Mouse (Mus musculus) lung, postnatal 0 days (tissue): ENCODE data around the gene Wdr18. TPM values are rescaled to one million over a fixed set of nuclear protein-coding genes. Genes with fewer than 3 reads are reported as not detected.

Experiments used
- ATAC-seq: fragments of 200-750 bp; cut with Nextera tagmentation; 2 replicates; pipeline ENCODE4 v1.8.0; 2017; ENCODE audit warnings: moderate library complexity
- DNase-seq: peaks from one replicate; pipeline ENCODE4 v3.0.0-alpha.2; 2016; ENCODE audit warnings: low spot score
- H3K27ac ChIP-seq: fragments of 300-500 bp; sonication (generic); 2 replicates; pipeline ENCODE4 v1.5.1; 2014; ENCODE audit warnings: antibody characterized with exemption, mild to moderate bottlenecking, low read length, mixed read lengths
- H3K27me3 ChIP-seq: fragments of 300-500 bp; sonication (generic); replicated peaks from 2 replicates; pipeline ENCODE4 v1.6.1; 2014; ENCODE audit warnings: low read length, mixed read lengths; ENCODE audit not compliant: insufficient read depth
- H3K36me3 ChIP-seq: fragments of 300-500 bp; sonication (generic); 2 replicates; pipeline ENCODE4 v1.6.1; 2014; ENCODE audit warnings: low read length, mixed read lengths; ENCODE audit not compliant: insufficient read depth
- H3K4me1 ChIP-seq: fragments of 300-500 bp; sonication (generic); 2 replicates; pipeline ENCODE4 v1.6.1; 2014; ENCODE audit warnings: antibody characterized with exemption, low read depth, low read length, mixed read lengths; ENCODE audit not compliant: insufficient read depth
- H3K4me2 ChIP-seq: fragments of 300-500 bp; sonication (generic); replicated peaks from 2 replicates; pipeline ENCODE4 v1.6.1; 2014; ENCODE audit warnings: low read depth, mild to moderate bottlenecking, low read length, moderate library complexity, mixed read lengths
- H3K4me3 ChIP-seq: fragments of 300-500 bp; sonication (generic); 2 replicates; pipeline ENCODE4 v1.5.1; 2014; ENCODE audit warnings: low read depth, low read length
- H3K9ac ChIP-seq: fragments of 300-500 bp; sonication (generic); replicated peaks from 2 replicates; pipeline ENCODE4 v1.6.1; 2014; ENCODE audit warnings: low read depth, mild to moderate bottlenecking
- H3K9me3 ChIP-seq: fragments of 300-500 bp; sonication (generic); 2 replicates; pipeline ENCODE4 v1.6.1; 2016; ENCODE audit warnings: low read length, mixed read lengths
- CTCF ChIP-seq: IDR thresholded peaks from 2 replicates; pipeline ENCODE4 v1.5.1; 2016; ENCODE audit warnings: antibody characterized with exemption, mild to moderate bottlenecking
- EP300 ChIP-seq: IDR thresholded peaks from 2 replicates; pipeline ENCODE4 v1.6.1; 2016; ENCODE audit warnings: antibody characterized with exemption, mild to moderate bottlenecking, control low read depth
- WGBS: fragments of 180-500 bp; shearing (Covaris S2); extraction: QIAGEN DNeasy Blood & Tissue Kit; methylation state at CpG from one replicate; pipeline ENCODE4 v1.1.7; 2014; 5-methylcytosine and 5-hydroxymethylcytosine counted together
- polyA plus RNA-seq: library from polyadenylated mRNA; unstranded; fragments of >200 nt; fragmentation: Nextera tagmentation; extraction: Ambion mirVana; gene quantifications from 2 replicates; pipeline ENCODE4 v1.2.1, GENCODE M21; 2015

The Wdr18 gene
- polyA plus RNA-seq, 1 experiment from 2014 or later, result 44.2 TPM

DNA sequence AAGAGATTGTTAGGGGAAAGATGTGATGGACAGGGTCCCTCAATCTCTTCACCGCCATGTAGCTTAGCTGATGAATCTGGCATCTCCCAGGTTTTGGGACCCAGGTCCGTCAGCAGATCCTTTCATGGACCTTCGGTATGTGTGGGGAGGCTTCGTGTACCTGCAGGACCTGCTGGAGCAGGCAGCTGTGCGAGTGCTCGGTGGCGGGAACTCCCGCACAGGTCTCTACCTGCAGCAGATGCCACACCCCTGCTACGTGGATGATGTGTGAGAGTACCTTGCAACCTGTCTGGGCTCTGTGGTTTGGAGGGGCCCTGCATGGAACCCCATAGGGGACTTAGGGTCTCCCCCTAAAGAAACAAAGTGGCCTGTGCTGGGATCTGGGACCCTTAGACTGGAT is 42.0 kb downstream of the Wdr18 start:
- Histone ChIP-seq H3K36me3 (no peaks in the 10 kb centered on the region), H3K27ac (no peak overlapping the region), H3K4me2 (no peak overlapping the region), H3K9me3 (no peaks in the 10 kb centered on the region), H3K9ac (no peak overlapping the region), H3K27me3 (no peaks in the 10 kb centered on the region), H3K4me1 (0 out of 2 replicates have a peak, but pooled peaks cover 10% of the 10 kb centered on the region), H3K4me3 (no peak overlapping the region)
- ATAC-seq (no peak), DNase-seq (no peak)
- 82% methylated on average over 9 of the region's 9 CpGs for WGBS
- TF ChIP-seq CTCF, result no peak
- TF ChIP-seq EP300, result no peak

DNA sequence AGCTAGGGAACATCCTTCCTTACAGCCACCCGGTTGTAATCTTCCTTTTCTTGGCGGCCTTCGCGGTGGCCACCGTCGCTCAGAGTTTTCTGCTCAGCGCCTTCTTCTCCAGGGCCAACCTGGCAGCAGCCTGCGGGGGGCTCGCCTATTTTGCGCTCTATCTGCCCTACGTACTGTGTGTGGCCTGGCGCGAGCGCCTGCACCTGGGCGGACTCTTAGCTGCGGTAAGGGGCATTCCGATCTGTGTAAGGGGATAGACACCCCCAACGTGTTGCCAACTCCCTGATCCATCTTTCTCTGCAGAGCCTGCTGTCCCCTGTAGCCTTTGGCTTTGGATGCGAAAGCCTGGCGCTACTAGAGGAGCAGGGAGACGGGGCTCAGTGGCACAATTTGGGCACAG is 42.9 kb downstream of the Wdr18 start:
- H3K4me2 ChIP-seq, result no peak overlapping the region
- H3K27ac ChIP-seq, result peak overlapping the region; percentile 29; the same call in 1 of the 2 replicates
- no peaks in the 10 kb centered on the region for H3K9me3 ChIP-seq
- WGBS, result 43% methylated on average over 21 of the region's 21 CpGs
- no peaks in the 10 kb centered on the region for H3K27me3 ChIP-seq
- H3K4me3 ChIP-seq, result no peak overlapping the region
- H3K4me1 ChIP-seq, result 0 out of 2 replicates have a peak, but pooled peaks cover 5% of the 10 kb centered on the region
- DNase-seq, result no peak
- no peak for TF ChIP-seq EP300
- TF ChIP-seq CTCF, result no peak
- ATAC-seq, result no peak
- H3K36me3 ChIP-seq, result no peaks in the 10 kb centered on the region
- no peak overlapping the region for H3K9ac ChIP-seq

DNA sequence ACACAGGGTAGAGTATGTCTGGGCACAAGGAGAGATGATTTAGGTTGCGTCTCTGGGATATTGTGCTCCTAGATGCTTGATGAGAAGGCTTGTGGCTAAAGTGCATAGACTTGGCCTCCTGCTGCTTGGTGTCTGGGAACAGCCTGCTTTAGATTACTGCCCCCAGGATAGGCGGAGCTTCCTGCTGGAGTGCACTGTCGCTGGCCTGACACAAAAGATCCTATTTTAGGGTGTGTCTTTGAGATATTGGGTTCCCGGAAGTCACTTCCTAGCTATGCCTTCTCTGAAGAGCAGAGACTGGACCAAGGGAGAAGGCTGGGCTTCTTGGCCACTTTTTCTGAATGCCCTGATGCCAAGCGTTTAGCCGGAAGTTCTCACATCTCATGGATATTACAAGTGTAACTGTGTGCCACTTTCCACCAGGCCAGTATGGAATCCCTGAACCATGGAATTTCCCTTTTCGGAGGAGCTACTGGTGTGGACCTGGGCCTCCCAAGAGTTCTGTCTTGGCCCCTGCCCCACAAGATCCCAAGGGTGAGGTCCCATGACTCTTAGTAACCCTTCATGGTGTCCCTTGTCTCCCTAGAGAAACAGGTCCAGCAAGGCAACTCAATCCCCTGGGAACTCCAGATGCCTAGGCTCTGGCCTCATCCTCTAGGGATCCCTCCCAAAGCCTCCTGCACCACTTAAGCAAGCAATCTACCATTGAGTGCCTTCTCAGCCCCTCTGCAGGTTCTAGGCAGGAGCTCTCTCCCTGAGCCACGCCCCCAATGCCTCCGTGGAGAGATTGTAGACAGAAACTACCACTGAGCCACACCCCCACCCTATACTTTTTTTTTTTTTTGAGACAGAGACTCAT is 43.7 kb downstream of the Wdr18 start:
- WGBS, result 58% methylated on average over 9 of the region's 9 CpGs
- peak overlapping the region; percentile 62 for H3K27ac ChIP-seq

DNA sequence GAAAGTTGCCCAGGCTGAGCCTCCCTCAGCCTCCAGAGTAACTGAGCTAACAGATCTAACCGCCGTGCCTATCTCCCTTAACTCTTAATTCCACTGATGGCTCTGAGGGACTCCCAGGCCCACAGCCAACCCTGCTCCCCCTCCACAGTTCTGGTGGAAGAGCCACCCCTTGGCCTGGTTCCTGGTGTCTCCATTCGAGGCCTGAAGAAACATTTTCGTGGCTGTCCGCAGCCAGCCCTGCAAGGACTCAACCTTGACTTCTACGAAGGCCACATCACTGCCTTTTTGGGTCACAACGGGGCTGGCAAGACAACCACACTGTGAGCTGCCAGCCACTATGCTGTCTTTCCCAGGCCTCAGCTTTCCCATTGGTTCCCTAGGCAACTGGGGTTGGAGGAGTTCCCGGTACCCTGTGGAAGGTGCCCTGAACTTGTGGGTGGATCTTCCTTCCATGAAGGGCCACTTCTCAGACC is 44.3 kb downstream of the Wdr18 start:
- 0 out of 2 replicates have a peak, but pooled peaks cover 5% of the 10 kb centered on the region for H3K4me1 ChIP-seq
- no peak for TF ChIP-seq CTCF
- TF ChIP-seq EP300, result no peak
- no peak overlapping the region for H3K4me3 ChIP-seq
- H3K9ac ChIP-seq, result no peak overlapping the region
- no peaks in the 10 kb centered on the region for H3K27me3 ChIP-seq
- no peak for ATAC-seq
- WGBS, result 74% methylated on average over 8 of the region's 8 CpGs
- no peaks in the 10 kb centered on the region for H3K9me3 ChIP-seq
- DNase-seq, result no peak
- H3K27ac ChIP-seq, result peak overlapping the region; percentile 62; the same call in 1 of the 2 replicates
- no peak overlapping the region for H3K4me2 ChIP-seq
- H3K36me3 ChIP-seq, result 0 out of 2 replicates have a peak, but pooled peaks cover 4% of the 10 kb centered on the region

More for the DNA sequence above, 43.7 kb downstream of the Wdr18 start:
- H3K9me3 ChIP-seq, result no peaks in the 10 kb centered on the region
- ATAC-seq, result peak; percentile 71
- peak; percentile 62 for DNase-seq
- H3K4me1 ChIP-seq, result 0 out of 2 replicates have a peak, but pooled peaks cover 5% of the 10 kb centered on the region
- no peak overlapping the region for H3K9ac ChIP-seq
- H3K36me3 ChIP-seq, result no peaks in the 10 kb centered on the region
- H3K4me2 ChIP-seq, result no peak overlapping the region
- no peak for TF ChIP-seq CTCF
- TF ChIP-seq EP300, result peak; percentile 52; the same call in 1 of the 2 replicates
- H3K27me3 ChIP-seq, result no peaks in the 10 kb centered on the region
- H3K4me3 ChIP-seq, result no peak overlapping the region

DNA sequence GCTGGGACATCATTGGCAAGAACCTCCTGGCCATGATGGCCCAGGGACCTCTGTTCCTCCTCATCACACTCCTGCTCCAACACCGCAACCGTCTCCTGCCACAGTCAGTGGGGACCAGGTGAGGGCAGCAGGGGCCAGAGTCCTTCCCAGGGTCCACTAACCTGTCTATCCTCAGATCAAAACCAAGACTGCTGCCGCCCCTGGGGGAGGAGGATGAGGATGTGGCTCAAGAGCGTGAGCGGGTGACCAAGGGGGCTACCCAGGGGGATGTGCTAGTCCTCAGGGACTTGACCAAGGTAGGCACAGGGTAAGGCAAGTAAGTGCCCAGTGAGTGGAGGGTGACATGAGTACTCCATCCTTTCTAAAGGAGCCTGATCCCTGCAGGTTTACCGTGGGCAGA is 51.8 kb downstream of the Wdr18 start:
- Histone ChIP-seq H3K4me2 (no peak overlapping the region), H3K9me3 (peaks cover 5% of the 10 kb centered on the region; the same call in 1 of the 2 replicates), H3K4me3 (no peak overlapping the region), H3K9ac (no peak overlapping the region), H3K27ac (no peak overlapping the region), H3K36me3 (peaks cover 11% of the 10 kb centered on the region; the same call in 1 of the 2 replicates), H3K27me3 (peaks cover 7% of the 10 kb centered on the region; the same call in 1 of the 2 replicates), H3K4me1 (0 out of 2 replicates have a peak, but pooled peaks cover 3% of the 10 kb centered on the region)
- ATAC-seq, result no peak
- 89% methylated on average over 6 of the region's 6 CpGs for WGBS
- DNase-seq, result no peak
- TF ChIP-seq CTCF (no peak), EP300 (no peak)

DNA sequence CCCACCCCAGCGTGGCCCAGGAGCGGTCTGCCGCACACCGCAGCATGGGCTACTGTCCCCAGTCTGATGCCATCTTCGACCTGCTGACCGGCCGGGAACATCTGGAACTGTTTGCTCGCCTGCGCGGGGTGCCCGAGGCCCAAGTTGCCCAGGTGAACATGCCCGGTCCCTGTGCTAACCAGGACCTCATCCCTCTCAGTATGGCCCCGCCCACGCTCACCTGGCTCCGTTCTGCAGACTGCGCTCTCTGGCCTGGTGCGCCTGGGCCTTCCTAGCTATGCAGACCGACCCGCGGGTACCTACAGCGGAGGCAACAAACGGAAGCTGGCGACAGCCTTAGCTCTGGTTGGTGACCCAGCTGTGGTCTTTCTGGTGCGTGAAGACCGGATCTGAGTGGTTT is 53.7 kb downstream of the Wdr18 start:
- TF ChIP-seq CTCF (no peak), EP300 (no peak)
- H3K27ac ChIP-seq, result no peak overlapping the region
- no peak overlapping the region for H3K4me2 ChIP-seq
- peaks cover 11% of the 10 kb centered on the region; the same call in 1 of the 2 replicates for H3K36me3 ChIP-seq
- WGBS, result 49% methylated on average over 25 of the region's 25 CpGs
- ATAC-seq, result no peak
- peaks cover 7% of the 10 kb centered on the region; the same call in 1 of the 2 replicates for H3K27me3 ChIP-seq
- no peak for DNase-seq
- H3K9me3 ChIP-seq, result peaks cover 5% of the 10 kb centered on the region; the same call in 1 of the 2 replicates
- peaks cover 9% of the 10 kb centered on the region for H3K4me1 ChIP-seq
- H3K4me3 ChIP-seq, result no peak overlapping the region
- H3K9ac ChIP-seq, result no peak overlapping the region
